Comparison of ENCODE assay signal across 8 mouse cellular contexts in the genomic region with DNA sequence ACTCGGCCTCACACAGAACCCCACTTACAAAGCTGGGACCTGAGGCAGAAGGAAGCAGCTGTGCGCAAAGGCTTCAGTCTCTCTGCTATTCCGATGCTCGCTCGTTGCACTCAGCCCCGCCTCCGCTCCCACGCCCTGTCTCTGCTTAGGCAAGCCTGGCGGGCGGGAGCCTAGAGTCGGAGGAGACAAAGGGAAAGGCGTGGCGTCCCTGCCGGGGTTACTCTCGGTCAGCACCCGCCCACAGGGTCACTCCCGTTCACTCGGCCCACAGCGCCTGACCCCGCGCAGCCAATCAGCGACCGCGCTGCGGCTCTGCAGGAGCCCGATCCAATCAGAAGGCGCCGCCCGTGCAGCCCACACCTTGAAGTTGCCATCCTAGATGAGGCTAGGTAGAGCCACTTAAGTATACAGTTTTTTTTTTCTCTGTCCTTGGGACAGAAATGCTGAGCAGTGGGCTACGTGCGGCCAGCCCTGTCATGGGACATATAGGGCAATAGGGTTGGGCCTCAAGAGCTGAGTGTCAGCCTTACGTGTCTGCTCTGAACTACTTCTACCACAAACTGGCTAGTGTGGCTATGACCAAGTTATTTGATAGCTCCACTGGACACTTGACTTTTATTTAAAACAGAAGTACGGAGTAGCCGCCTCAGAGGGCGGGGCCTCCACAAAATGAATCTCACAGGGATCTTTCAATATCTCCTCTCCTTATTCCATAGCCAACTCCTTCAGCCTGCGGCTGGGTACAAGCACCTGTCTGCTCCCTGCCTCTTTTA. TPM values are rescaled to one million over a fixed set of nuclear protein-coding genes. Genes with fewer than 3 reads are reported as not detected.
DNase-seq lines count a peak whose midpoint lies in the region; ATAC-seq lines count a peak whose summit lies in the region.

No protein-coding gene starts in this region.

- H3K27ac ChIP-seq in intestine, embryonic 14.5 days (ENCODE audit: low read depth): peak overlapping the region; percentile 95

- ATAC-seq in intestine, embryonic 14.5 days (replicated peaks; ENCODE audit: low FRiP score, low TSS enrichment, low read depth): peak; percentile 98

- intact Hi-C loops in gastrocnemius, postnatal 14 days (cut with DNase I; ENCODE audit: low total_unique reads): no loop called here
- intact Hi-C loops in left cerebral cortex, postnatal 14 days (cut with DNase I): loop anchor here (5.0 kb wide), 1 partner anchor 169 kb away; no protein-coding TSS in a partner anchor

- H3K9me3 ChIP-seq in intestine, embryonic 14.5 days (ENCODE audit: control insufficient read depth, low read length): no peaks in the 10 kb centered on the region

- H3K4me3 ChIP-seq in intestine, embryonic 14.5 days (ENCODE audit: low read depth, low read length): peak overlapping the region; percentile 41

- H3K4me2 ChIP-seq in intestine, embryonic 14.5 days (ENCODE audit: low read length): peak overlapping the region; percentile 81

- WGBS in intestine, embryonic 14.5 days: 2% methylated on average over 36 of the region's 36 CpGs

- DNase-seq in adrenal gland, adult (ENCODE audit: inconsistent age in 2 of 2, low spot score in 1 of 2): peak; percentile 98
- DNase-seq in embryo, embryonic 10.5 days (ENCODE audit: low spot score): peak; percentile 100
- DNase-seq in gastrocnemius, postnatal 14 days: peak; percentile 98
- peak; percentile 96 for DNase-seq in intestine, embryonic 14.5 days (ENCODE audit: low spot score)
- DNase-seq in left cerebral cortex, postnatal 14 days (ENCODE audit: low spot score in 2 of 2): peak; percentile 91 to 98
- peak; percentile 99 for DNase-seq in mesoderm, embryonic 11.5 days (ENCODE audit: low read depth, low spot score)
- peak; percentile 90 to 93 for DNase-seq in right cerebral cortex, postnatal 36 days (ENCODE audit: low spot score in 2 of 2)
- DNase-seq in yolk sac, embryonic 10.5 days (ENCODE audit: low spot score): peak; percentile 99

- peak overlapping the region; percentile 59 for H3K9ac ChIP-seq in intestine, embryonic 14.5 days (ENCODE audit: low read length)

- H3K4me1 ChIP-seq in intestine, embryonic 14.5 days (replicated peaks; ENCODE audit: control insufficient read depth, insufficient read depth, low read length): peaks cover 17% of the 10 kb centered on the region; the same call in 1 of the 2 replicates

- no peaks in the 10 kb centered on the region for H3K36me3 ChIP-seq in intestine, embryonic 14.5 days (ENCODE audit: control insufficient read depth, insufficient read depth, low read length)

- no peaks in the 10 kb centered on the region for H3K27me3 ChIP-seq in intestine, embryonic 14.5 days (replicated peaks; ENCODE audit: control insufficient read depth, insufficient read depth, low read length)

RNA-seq across cellular contexts. Expression of a gene that starts 45.2 kb away (rescaled TPM):
- total RNA-seq in gastrocnemius, postnatal 14 days (2021): not detected
- polyA plus RNA-seq in intestine, embryonic 14.5 days (2014; fragmentation: Nextera tagmentation; extraction: Ambion mirVana): 0.19 and 0.67 TPM in 2 replicates
- 1 to 10 TPM; 1.5 to 1.6 TPM for total RNA-seq in left cerebral cortex, postnatal 14 days (2021)

RNA-seq across cellular contexts. Expression of a gene that starts 45.2 kb away (rescaled TPM):
- total RNA-seq in gastrocnemius, postnatal 14 days (2021): 10 to 100 TPM; 22.8 to 54.0 TPM
- polyA plus RNA-seq in intestine, embryonic 14.5 days (2014; fragmentation: Nextera tagmentation; extraction: Ambion mirVana): 341 and 386 TPM in 2 replicates
- 100 to 1,000 TPM; 555 to 608 TPM for total RNA-seq in left cerebral cortex, postnatal 14 days (2021)

RNA-seq across cellular contexts. Expression of a gene that starts 56.0 kb away (rescaled TPM):
- not detected for total RNA-seq in gastrocnemius, postnatal 14 days (2021)
- 0.12 TPM in 1 of 2 replicates, not detected in the other for polyA plus RNA-seq in intestine, embryonic 14.5 days (2014; fragmentation: Nextera tagmentation; extraction: Ambion mirVana)
- under 1 TPM in 1 of 2 experiments, not detected in 1; 0.11 TPM for total RNA-seq in left cerebral cortex, postnatal 14 days (2021)

Comparison
In these comparisons a context has a peak if more than half of its experiments do, and no peak if none do; other contexts are left out.
1. Peak in every context shown above with its lines: DNase-seq, ATAC-seq, H3K4me3 ChIP-seq and H3K27ac ChIP-seq.
2. RNA of a gene that starts 45.2 kb away (total RNA-seq): 555 to 608 TPM in left cerebral cortex, postnatal 14 days; 22.8 to 54.0 TPM in gastrocnemius, postnatal 14 days; every median in the first group is over 10 times any median in the second.